Mouse (Mus musculus) intestine, postnatal 0 days (tissue): Measurements from ENCODE around the gene Scarb1. TPM values are rescaled to one million over a fixed set of nuclear protein-coding genes. Genes with fewer than 3 reads are reported as not detected.

Experiments
- ATAC-seq: fragments of 200-750 bp; cut with Nextera tagmentation; 2 replicates; pipeline ENCODE4 v1.8.0; 2017; ENCODE audit warnings: mild to moderate bottlenecking, moderate TSS enrichment, moderate library complexity
- H3K27ac ChIP-seq: fragments of 300-500 bp; sonication (generic); 2 replicates; pipeline ENCODE4 v1.5.1; 2014; ENCODE audit warnings: mild to moderate bottlenecking, low read depth, low read length, moderate library complexity
- H3K27me3 ChIP-seq: fragments of 300-500 bp; sonication (generic); replicated peaks from 2 replicates; pipeline ENCODE4 v1.6.1; 2014; ENCODE audit warnings: low read length, mixed read lengths; ENCODE audit not compliant: control insufficient read depth, insufficient read depth
- H3K36me3 ChIP-seq: fragments of 300-500 bp; sonication (generic); 2 replicates; pipeline ENCODE4 v1.6.1; 2014; ENCODE audit warnings: mild to moderate bottlenecking, moderate library complexity; ENCODE audit not compliant: control insufficient read depth, insufficient read depth
- H3K4me1 ChIP-seq: fragments of 300-500 bp; sonication (generic); replicated peaks from 2 replicates; pipeline ENCODE4 v1.6.1; 2014; ENCODE audit warnings: antibody characterized with exemption, low read length, mixed read lengths; ENCODE audit not compliant: control insufficient read depth, insufficient read depth
- H3K4me2 ChIP-seq: fragments of 300-500 bp; sonication (generic); replicated peaks from 2 replicates; pipeline ENCODE4 v1.6.1; 2014; ENCODE audit warnings: low read depth, mild to moderate bottlenecking, moderate library complexity
- H3K4me3 ChIP-seq: fragments of 300-500 bp; sonication (generic); 2 replicates; pipeline ENCODE4 v1.5.1; 2014; ENCODE audit warnings: low read depth, low read length
- H3K9ac ChIP-seq: fragments of 300-500 bp; sonication (generic); 2 replicates; pipeline ENCODE4 v1.6.1; 2014; ENCODE audit warnings: mild to moderate bottlenecking, low read depth, low read length
- H3K9me3 ChIP-seq: fragments of 300-500 bp; sonication (generic); 2 replicates; pipeline ENCODE4 v1.6.1; 2016; ENCODE audit warnings: mixed run types; ENCODE audit not compliant: control insufficient read depth
- CTCF ChIP-seq: sonication (generic); IDR thresholded peaks from 2 replicates; pipeline ENCODE4 v1.5.1; 2016; ENCODE audit warnings: low read depth, mild to moderate bottlenecking, control low read depth, antibody characterized with exemption, moderate library complexity
- WGBS: fragments of 180-500 bp; shearing (Covaris S2); extraction: QIAGEN DNeasy Blood & Tissue Kit; methylation state at CpG from one replicate; pipeline ENCODE4 v1.1.7; 2014; 5-methylcytosine and 5-hydroxymethylcytosine counted together
- polyA plus RNA-seq: library from polyadenylated mRNA; unstranded; fragments of >200 nt; fragmentation: Nextera tagmentation; extraction: Ambion mirVana; gene quantifications from 2 replicates; pipeline ENCODE4 v1.2.1, GENCODE M21; 2015

Scarb1 gene
- polyA plus RNA-seq, 1 experiment from 2014 or later, result 26.5 TPM

GRCm38 (mm10) chr5:125368156-125368555 is 27.3 kb upstream of the Scarb1 start:
- Histone ChIP-seq H3K27me3 (no peaks in the 10 kb centered on the region), H3K9ac (no peak overlapping the region), H3K4me3 (no peak overlapping the region), H3K27ac (no peak overlapping the region), H3K4me1 (no peaks in the 10 kb centered on the region), H3K9me3 (no peaks in the 10 kb centered on the region), H3K36me3 (no peaks in the 10 kb centered on the region), H3K4me2 (no peak overlapping the region)
- WGBS, result 73% methylated on average over 5 of the region's 5 CpGs
- TF ChIP-seq CTCF, result no peak
- no peak for ATAC-seq

- Histone ChIP-seq H3K27me3 (no peaks in the 10 kb centered on the region), H3K4me1 (no peaks in the 10 kb centered on the region), H3K9ac (no peak overlapping the region), H3K36me3 (no peaks in the 10 kb centered on the region), H3K4me2 (no peak overlapping the region), H3K27ac (no peak overlapping the region), H3K4me3 (no peak overlapping the region), H3K9me3 (no peaks in the 10 kb centered on the region)
- ATAC-seq, result peak; percentile 83
- no peak for TF ChIP-seq CTCF
- 46% methylated on average over 4 of the region's 4 CpGs for WGBS
Measured at GRCm38 (mm10) chr5:125364851-125365429, 24.0 kb upstream of the Scarb1 start.

DNA sequence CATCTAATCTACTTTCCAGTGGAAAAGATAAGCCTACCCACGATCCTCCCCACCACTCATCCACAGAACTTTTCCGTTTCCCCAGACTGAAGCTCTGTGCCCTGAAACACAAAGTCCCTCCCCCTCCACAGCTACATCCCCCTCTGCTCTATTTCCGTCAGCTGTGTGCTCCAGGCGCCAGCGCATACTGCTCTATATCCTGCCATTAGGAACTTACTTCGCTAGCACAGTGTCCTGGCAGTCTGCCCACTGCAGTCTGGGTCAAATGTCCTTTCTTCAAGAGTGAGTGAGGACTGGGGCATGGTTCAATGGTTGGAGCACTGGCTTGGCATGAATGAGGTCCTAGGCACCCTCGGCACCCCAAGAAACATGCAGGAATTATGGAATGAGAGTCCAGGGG is 23.0 kb upstream of the Scarb1 start:
- H3K9ac ChIP-seq, result no peak overlapping the region
- no peaks in the 10 kb centered on the region for H3K4me1 ChIP-seq
- no peak for ATAC-seq
- H3K4me2 ChIP-seq, result no peak overlapping the region
- H3K27ac ChIP-seq, result no peak overlapping the region
- no peak overlapping the region for H3K4me3 ChIP-seq
- 61% methylated on average over 7 of the region's 7 CpGs for WGBS
- no peaks in the 10 kb centered on the region for H3K27me3 ChIP-seq
- no peaks in the 10 kb centered on the region for H3K36me3 ChIP-seq
- no peak for TF ChIP-seq CTCF
- H3K9me3 ChIP-seq, result no peaks in the 10 kb centered on the region

DNA sequence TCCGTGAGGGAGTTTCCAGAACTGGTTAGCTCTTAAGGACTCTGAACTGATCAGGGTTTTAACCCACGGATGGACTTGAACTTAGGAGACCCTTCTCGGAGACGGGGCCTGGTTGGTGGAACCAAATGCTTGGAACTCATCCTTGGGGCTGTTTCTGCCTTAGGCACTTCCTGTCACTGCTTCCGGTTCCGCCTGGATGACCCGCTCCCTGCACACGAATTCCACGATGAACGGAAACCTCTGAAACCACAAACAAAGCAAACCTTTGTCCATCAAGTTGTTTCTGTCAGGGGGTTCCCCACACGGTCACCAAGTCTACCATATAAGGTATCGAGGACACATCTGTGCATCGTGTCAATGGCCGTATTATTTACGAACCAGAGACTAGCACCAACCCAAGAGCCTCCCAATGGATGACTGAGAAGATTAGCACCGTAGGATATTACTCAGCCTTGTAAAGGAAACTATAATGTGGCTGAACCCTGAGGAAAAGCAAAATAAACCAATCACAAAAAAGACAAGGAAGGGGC is 20.2 kb upstream of the Scarb1 start:
- WGBS, result 78% methylated on average over 16 of the region's 16 CpGs
- Histone ChIP-seq H3K4me3 (no peak overlapping the region), H3K4me2 (no peak overlapping the region), H3K9me3 (no peaks in the 10 kb centered on the region), H3K9ac (no peak overlapping the region), H3K4me1 (no peaks in the 10 kb centered on the region), H3K27ac (no peak overlapping the region), H3K27me3 (peaks cover 3% of the 10 kb centered on the region; the same call in 1 of the 2 replicates), H3K36me3 (no peaks in the 10 kb centered on the region)
- TF ChIP-seq CTCF, result no peak
- ATAC-seq, result no peak

DNA sequence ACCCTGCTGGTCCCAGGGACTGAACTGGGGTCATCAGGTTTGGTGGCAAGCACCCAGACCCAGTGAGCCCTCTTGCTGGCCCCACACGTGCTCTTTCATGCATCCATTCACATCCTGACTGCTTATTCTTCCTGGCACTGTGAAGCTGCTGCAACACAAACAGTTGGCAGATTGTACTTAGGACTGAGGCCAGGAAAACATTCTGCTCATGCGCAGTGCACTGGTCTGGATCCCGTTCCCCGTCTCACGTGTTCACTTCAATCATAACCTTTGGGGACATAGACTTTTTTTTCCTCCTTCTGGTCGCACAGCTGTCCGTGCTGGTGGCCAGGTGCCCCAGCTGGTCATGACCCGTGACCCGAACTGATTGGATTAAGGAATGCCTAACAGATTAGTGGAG is 19.7 kb upstream of the Scarb1 start:
- Histone ChIP-seq H3K4me2 (no peak overlapping the region), H3K4me1 (no peaks in the 10 kb centered on the region), H3K9me3 (no peaks in the 10 kb centered on the region), H3K4me3 (no peak overlapping the region), H3K36me3 (no peaks in the 10 kb centered on the region), H3K27ac (no peak overlapping the region), H3K9ac (no peak overlapping the region), H3K27me3 (peaks cover 5% of the 10 kb centered on the region; the same call in 1 of the 2 replicates)
- WGBS, result 59% methylated on average over 9 of the region's 9 CpGs
- peak; percentile 48 for ATAC-seq
- no peak for TF ChIP-seq CTCF

DNA sequence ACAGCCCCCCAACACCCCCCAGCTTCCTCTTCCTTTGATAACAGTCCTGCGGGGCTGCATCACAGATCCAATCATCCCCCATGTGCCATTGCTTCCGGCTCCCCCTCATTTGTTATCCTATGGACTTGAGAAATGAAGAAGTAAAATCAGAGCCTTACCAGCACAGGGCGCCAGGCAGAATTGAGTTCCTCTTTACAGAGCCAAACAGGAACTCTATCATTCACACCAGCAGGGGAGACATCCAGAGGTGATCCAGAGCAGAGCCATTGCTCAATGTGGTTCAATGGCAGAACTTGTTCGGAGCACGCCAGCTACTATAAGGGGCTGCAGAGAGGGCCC is 17.3 kb upstream of the Scarb1 start:
- TF ChIP-seq CTCF, result 0 out of 2 replicates have a peak, but pooled peaks have one; percentile 7
- Histone ChIP-seq H3K4me1 (no peaks in the 10 kb centered on the region), H3K9me3 (no peaks in the 10 kb centered on the region), H3K4me2 (no peak overlapping the region), H3K36me3 (no peaks in the 10 kb centered on the region), H3K27ac (no peak overlapping the region), H3K27me3 (peaks cover 5% of the 10 kb centered on the region; the same call in 1 of the 2 replicates), H3K9ac (no peak overlapping the region), H3K4me3 (no peak overlapping the region)
- ATAC-seq, result no peak
- WGBS, result 63% methylated on average over 5 of the region's 5 CpGs
